Mouse (Mus musculus) heart, embryonic 14.5 days (tissue): ENCODE data around the gene Atp1a4. TPM values are rescaled to one million over a fixed set of nuclear protein-coding genes. Genes with fewer than 3 reads are reported as not detected.
"Not testable (repeated sequence)": the region's sequence is repeated elsewhere in the genome, so short reads cannot be mapped to it uniquely, and the experiment has no call there.

Experiments
- ATAC-seq: fragments of 200-750 bp; cut with Nextera tagmentation; 2 replicates; pipeline ENCODE4 v1.8.0; 2017; ENCODE audit warnings: low read depth, moderate TSS enrichment; ENCODE audit not compliant: insufficient number of reproducible peaks, insufficient read depth, low FRiP score
- H3K27ac ChIP-seq, 2 experiments: fragments of 200-500 bp in 1 of 2; fragments of 300-500 bp in 1 of 2; sonication (generic) in 1 of 2; replicated peaks in 1 of 2; 2 replicates each; pipeline ENCODE4 v1.5.1; 2012 to 2014; ENCODE audit warnings: low read depth in 2 of 2, low read length in 2 of 2, control low read depth in 1 of 2, mild to moderate bottlenecking in 1 of 2, mixed read lengths in 1 of 2; ENCODE audit not compliant: control insufficient read depth in 1 of 2, insufficient read depth in 1 of 2
- H3K27me3 ChIP-seq: fragments of 300-500 bp; sonication (generic); 2 replicates; pipeline ENCODE4 v1.6.1; 2014; ENCODE audit warnings: mild to moderate bottlenecking, low read length, control low read depth; ENCODE audit not compliant: control insufficient read depth, insufficient read depth
- H3K36me3 ChIP-seq: fragments of 300-500 bp; sonication (generic); 2 replicates; pipeline ENCODE4 v1.6.1; 2014; ENCODE audit warnings: mild to moderate bottlenecking, control low read depth, low read length, mixed read lengths; ENCODE audit not compliant: control insufficient read depth, insufficient read depth
- H3K4me1 ChIP-seq, 2 experiments: fragments of 200-500 bp in 1 of 2; fragments of 300-500 bp in 1 of 2; sonication (generic) in 1 of 2; 2 replicates each; pipeline ENCODE4 v1.6.1; 2012 to 2014; ENCODE audit warnings: low read length in 2 of 2, control low read depth in 1 of 2, mixed read lengths in 1 of 2; ENCODE audit not compliant: control insufficient read depth in 2 of 2, insufficient read depth in 2 of 2
- H3K4me2 ChIP-seq: fragments of 300-500 bp; sonication (generic); 2 replicates; pipeline ENCODE4 v1.6.1; 2014; ENCODE audit warnings: mild to moderate bottlenecking, low read length
- H3K4me3 ChIP-seq, 2 experiments: fragments of 200-500 bp in 1 of 2; fragments of 300-500 bp in 1 of 2; sonication (generic) in 1 of 2; 2 replicates each; pipeline ENCODE4 v1.5.1; 2012 to 2014; ENCODE audit warnings: low read length in 2 of 2, mild to moderate bottlenecking in 2 of 2, control low read depth in 1 of 2, low read depth in 1 of 2, moderate library complexity in 1 of 2; ENCODE audit not compliant: control insufficient read depth in 1 of 2, insufficient read depth in 1 of 2
- H3K9ac ChIP-seq: fragments of 300-500 bp; sonication (generic); 2 replicates; pipeline ENCODE4 v1.6.1; 2014; ENCODE audit warnings: mild to moderate bottlenecking, low read length
- H3K9me3 ChIP-seq: fragments of 300-500 bp; sonication (generic); 2 replicates; pipeline ENCODE4 v1.6.1; 2016; ENCODE audit warnings: low read length, control low read depth; ENCODE audit not compliant: control insufficient read depth
- WGBS: fragments of 180-500 bp; shearing (Covaris S2); extraction: QIAGEN DNeasy Blood & Tissue Kit; methylation state at CpG from one replicate; pipeline ENCODE4 v1.1.7; 2014; 5-methylcytosine and 5-hydroxymethylcytosine counted together
- polyA plus RNA-seq: library from polyadenylated mRNA; unstranded; fragments of >200 nt; fragmentation: Nextera tagmentation; extraction: Ambion mirVana; gene quantifications from 2 replicates; pipeline ENCODE4 v1.2.1, GENCODE M21; 2014

Atp1a4 gene
- polyA plus RNA-seq, 1 experiment from 2014 or later: 0.23 TPM

- no peak overlapping the region for H3K4me3 ChIP-seq
- no peak overlapping the region for H3K4me2 ChIP-seq
- 82% methylated on average over 10 of the region's 10 CpGs for WGBS
- ATAC-seq: no peak
- H3K27ac ChIP-seq: no peak overlapping the region
- no peak overlapping the region for H3K9ac ChIP-seq
- H3K36me3 ChIP-seq: peaks cover 3% of the 10 kb centered on the region; the same call in 1 of the 2 replicates
- no peaks in the 10 kb centered on the region for H3K9me3 ChIP-seq
- H3K27me3 ChIP-seq: no peaks in the 10 kb centered on the region
- H3K4me1 ChIP-seq: no peaks in the 10 kb centered on the region; a peak in 1 of 4 replicates
Measured at GRCm38 (mm10) chr1:172271765-172272164, 13.6 kb upstream of the Atp1a4 start.

- Histone ChIP-seq H3K27me3 (no peaks in the 10 kb centered on the region), H3K4me2 (no peak overlapping the region), H3K4me1 (no peaks in the 10 kb centered on the region; a peak in 1 of 4 replicates), H3K9me3 (no peaks in the 10 kb centered on the region), H3K4me3 (no peak overlapping the region), H3K36me3 (peaks cover 3% of the 10 kb centered on the region; the same call in 1 of the 2 replicates), H3K27ac (no peak overlapping the region), H3K9ac (no peak overlapping the region)
- WGBS: 85% methylated on average over 3 of the region's 3 CpGs
- ATAC-seq: no peak
Measured at GRCm38 (mm10) chr1:172271208-172271607, 13.0 kb upstream of the Atp1a4 start.

GRCm38 (mm10) chr1:172261477-172262078 is 3.4 kb upstream of the Atp1a4 start, which contains the start of gene Igsf8:
Igsf8 (plus strand) TSS chr1:172261641.
- H3K9ac ChIP-seq: no peak within 1 kb of the TSS; the same call in 1 of the 2 replicates
- H3K4me3 ChIP-seq: no peak within 1 kb of the TSS
- WGBS: 58% methylated on average over 8 of the region's 8 CpGs
- H3K4me1 ChIP-seq: peaks cover 4 to 10% of the 10 kb centered on the region in 2 experiments; a peak in 3 of 4 replicates
- no peaks in the 10 kb centered on the region for H3K36me3 ChIP-seq
- H3K27me3 ChIP-seq: no peaks in the 10 kb centered on the region
- no peak within 1 kb of the TSS for H3K4me2 ChIP-seq
- H3K27ac ChIP-seq: peak within 1 kb of the TSS; percentile 39 to 74; a peak in 3 of 4 replicates
- ATAC-seq: no peak
- peaks cover 4% of the 10 kb centered on the region; the same call in 1 of the 2 replicates for H3K9me3 ChIP-seq

- Histone ChIP-seq H3K36me3 (no peaks in the 10 kb centered on the region), H3K27me3 (no peaks in the 10 kb centered on the region), H3K9ac (no peak overlapping the region), H3K4me1 (peaks cover 9 to 15% of the 10 kb centered on the region in 2 experiments), H3K9me3 (no peaks in the 10 kb centered on the region), H3K27ac (no peak overlapping the region), H3K4me3 (no peak overlapping the region), H3K4me2 (no peak overlapping the region)
- WGBS: 34% methylated on average over 2 of the region's 2 CpGs
- 0 out of 2 replicates have a peak, but pooled peaks have one; percentile 37 for ATAC-seq
Measured at GRCm38 (mm10) chr1:172247679-172248078, 10.5 kb downstream of the Atp1a4 start.

GRCm38 (mm10) chr1:172247216-172247615 is 11.0 kb downstream of the Atp1a4 start:
- Histone ChIP-seq H3K4me3 (no peak overlapping the region), H3K9me3 (no peaks in the 10 kb centered on the region), H3K36me3 (no peaks in the 10 kb centered on the region), H3K4me2 (no peak overlapping the region), H3K9ac (no peak overlapping the region), H3K4me1 (peaks cover 9 to 19% of the 10 kb centered on the region in 2 experiments), H3K27me3 (no peaks in the 10 kb centered on the region), H3K27ac (no peak overlapping the region)
- no peak for ATAC-seq
- WGBS: 71% methylated on average over 4 of the region's 4 CpGs

GRCm38 (mm10) chr1:172244645-172245044 is 13.6 kb downstream of the Atp1a4 start:
- not testable (repeated sequence) for H3K27me3 ChIP-seq, H3K36me3 ChIP-seq, H3K9me3 ChIP-seq, ATAC-seq, H3K27ac ChIP-seq
- WGBS: 31% methylated on average over 23 of the region's 23 CpGs
- Histone ChIP-seq H3K4me1 (peaks cover 12 to 26% of the 10 kb centered on the region in 2 experiments), H3K4me2 (peak overlapping the region; percentile 47), H3K4me3 (peak overlapping the region; percentile 2 to 20; a peak in 1 of 4 replicates), H3K9ac (0 out of 2 replicates have a peak overlapping the region, but pooled peaks have one; percentile 6)

- ATAC-seq: 0 out of 2 replicates have a peak, but pooled peaks have one; percentile 39
- Histone ChIP-seq H3K36me3 (no peaks in the 10 kb centered on the region), H3K4me1 (peaks cover 12 to 26% of the 10 kb centered on the region in 2 experiments), H3K27ac (peak overlapping the region; percentile 96 to 97; a peak in 3 of 4 replicates), H3K9ac (peak overlapping the region; percentile 6), H3K27me3 (no peaks in the 10 kb centered on the region), H3K4me3 (peak overlapping the region; percentile 20; a peak in 2 of 4 replicates), H3K4me2 (peak overlapping the region; percentile 47), H3K9me3 (no peaks in the 10 kb centered on the region)
- WGBS: 25% methylated on average over 16 of the region's 16 CpGs
Measured at GRCm38 (mm10) chr1:172243547-172244205, 14.5 kb downstream of the Atp1a4 start.
